Mouse (Mus musculus): ENCODE measurements around the gene Adamts9. TPM values are rescaled to one million over a fixed set of nuclear protein-coding genes. Genes with fewer than 3 reads are reported as not detected.

Adamts9 gene
- total and polyA plus RNA-seq, 3 experiments = 0.27 TPM; not detected in 2

DNA sequence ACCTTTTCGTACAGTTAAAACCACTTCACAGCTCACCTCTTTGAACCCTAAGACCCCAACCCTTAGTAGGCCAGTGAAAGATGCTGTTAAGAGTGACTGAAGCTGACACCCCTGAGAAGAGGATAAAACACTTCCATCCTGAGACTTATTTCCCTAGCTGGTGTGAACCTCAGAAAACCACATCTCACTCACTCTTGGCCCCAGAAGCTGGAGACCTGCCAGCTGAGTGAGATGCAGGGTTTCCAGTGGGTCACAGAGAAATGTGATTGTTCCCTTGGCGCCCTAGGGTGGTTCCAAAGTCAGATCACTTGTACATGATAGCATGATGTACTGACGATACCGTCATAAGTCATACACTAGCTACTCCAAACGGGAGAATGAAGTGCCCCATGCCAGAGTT is 60.8 kb downstream of the Adamts9 start:
- Histone ChIP-seq H3K9me3 (replicated peaks) (0 out of 2 replicates have a peak, but pooled peaks cover 10% of the 10 kb centered on the region), H3K27me3 (ENCODE audit: insufficient read depth, low read length) (no peaks in the 10 kb centered on the region), H3K4me1 (ENCODE audit: insufficient read depth, low read depth, low read length) (no peaks in the 10 kb centered on the region), H3K4me3 (ENCODE audit: low read depth, low read length) (no peak overlapping the region), H3K36me3 (replicated peaks) (no peaks in the 10 kb centered on the region)
- TF ChIP-seq GATA1 (IDR thresholded peaks at IDR 0.05; ENCODE audit: borderline replicate concordance, low read length) (no peak), CTCF (IDR thresholded peaks at IDR 0.05; ENCODE audit: low read depth, low read length) (no peak), TAL1 (conservative IDR thresholded peaks at IDR 0.05; ENCODE audit: low read depth, low read length) (no peak), POLR2AphosphoS5 (IDR thresholded peaks at IDR 0.05; ENCODE audit: insufficient replicate concordance, low read depth, low read length) (no peak), GATA2 (IDR thresholded peaks at IDR 0.05; ENCODE audit: borderline replicate concordance, low read depth, low read length) (no peak)
- DNase-seq (ENCODE audit: low spot score) = no peak
- ATAC-seq (ENCODE audit: extremely low read depth, insufficient number of reproducible peaks, low FRiP score, poor library complexity, severe bottlenecking) = no peak

DNA sequence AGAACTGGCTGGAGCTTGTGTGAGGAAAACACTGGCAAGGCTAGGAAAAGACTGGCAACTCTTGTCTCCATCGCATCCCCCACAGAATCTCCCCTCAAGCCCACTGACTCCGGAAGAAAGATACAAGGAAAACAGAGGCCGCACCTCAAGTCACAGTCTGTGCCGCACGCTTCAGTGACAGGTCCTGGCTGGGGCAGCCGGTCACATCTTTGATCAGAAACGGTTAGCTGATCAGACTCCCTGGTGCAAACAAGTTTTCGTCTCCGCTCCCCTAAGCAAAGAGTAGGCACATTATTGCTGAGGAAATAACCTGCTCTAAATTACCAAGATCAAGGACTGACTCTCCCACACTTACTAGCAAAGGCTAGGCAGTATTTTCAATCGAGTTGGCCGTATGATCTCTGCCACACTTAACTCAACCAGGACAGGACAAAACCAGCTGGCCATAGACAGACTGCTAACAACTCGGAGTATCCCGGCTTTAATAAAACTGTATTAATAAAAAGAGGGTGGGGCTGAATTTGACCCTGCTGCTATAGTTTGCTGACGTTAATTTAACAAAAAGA is 63.5 kb downstream of the Adamts9 start:
- TF ChIP-seq GATA1 (IDR thresholded peaks at IDR 0.05; ENCODE audit: borderline replicate concordance, low read length) (no peak), TAL1 (conservative IDR thresholded peaks at IDR 0.05; ENCODE audit: low read depth, low read length) (no peak), GATA2 (IDR thresholded peaks at IDR 0.05; ENCODE audit: borderline replicate concordance, low read depth, low read length) (no peak), POLR2AphosphoS5 (IDR thresholded peaks at IDR 0.05; ENCODE audit: insufficient replicate concordance, low read depth, low read length) (no peak), CTCF (IDR thresholded peaks at IDR 0.05; ENCODE audit: low read depth, low read length) (no peak)
- ATAC-seq (ENCODE audit: extremely low read depth, insufficient number of reproducible peaks, low FRiP score, poor library complexity, severe bottlenecking) (no peak), DNase-seq (ENCODE audit: low spot score) (no peak)
- peaks cover 18% of the 10 kb centered on the region; the same call in 1 of the 2 replicates for H3K9me3 ChIP-seq (replicated peaks)
- H3K4me1 ChIP-seq (ENCODE audit: insufficient read depth, low read depth, low read length) = no peaks in the 10 kb centered on the region
- H3K27me3 ChIP-seq (ENCODE audit: insufficient read depth, low read length) = no peaks in the 10 kb centered on the region
- no peak overlapping the region for H3K4me3 ChIP-seq (ENCODE audit: low read depth, low read length)
- no peaks in the 10 kb centered on the region for H3K36me3 ChIP-seq (replicated peaks)

DNA sequence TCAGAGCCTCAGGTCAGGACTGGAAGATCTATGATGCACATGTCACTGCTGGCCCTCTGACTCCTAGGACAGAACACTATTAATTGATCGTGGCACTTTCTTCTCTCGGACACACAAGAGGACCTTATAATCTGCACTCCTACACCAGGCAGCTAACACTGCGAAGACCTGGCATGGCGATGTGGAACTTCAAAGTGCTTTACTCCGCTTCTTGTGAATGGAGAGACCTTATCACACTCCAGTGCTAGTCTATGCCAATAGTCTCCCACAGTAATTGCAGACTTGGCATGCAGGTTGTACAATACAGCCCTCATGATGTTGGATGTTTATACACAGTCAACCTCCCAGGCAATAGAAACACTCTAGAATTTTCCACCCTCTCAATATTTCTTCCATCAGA is 64.5 kb downstream of the Adamts9 start:
- H3K4me3 ChIP-seq (ENCODE audit: low read depth, low read length) = no peak overlapping the region
- ATAC-seq (ENCODE audit: extremely low read depth, insufficient number of reproducible peaks, low FRiP score, poor library complexity, severe bottlenecking) (no peak), DNase-seq (ENCODE audit: low spot score) (no peak)
- no peaks in the 10 kb centered on the region for H3K36me3 ChIP-seq (replicated peaks)
- no peaks in the 10 kb centered on the region for H3K27me3 ChIP-seq (ENCODE audit: insufficient read depth, low read length)
- H3K9me3 ChIP-seq (replicated peaks) = peaks cover 18% of the 10 kb centered on the region; the same call in 1 of the 2 replicates
- no peaks in the 10 kb centered on the region for H3K4me1 ChIP-seq (ENCODE audit: insufficient read depth, low read depth, low read length)
- no peak for TF ChIP-seq GATA2 (IDR thresholded peaks at IDR 0.05; ENCODE audit: borderline replicate concordance, low read depth, low read length)
- no peak for TF ChIP-seq POLR2AphosphoS5 (IDR thresholded peaks at IDR 0.05; ENCODE audit: insufficient replicate concordance, low read depth, low read length)
- no peak for TF ChIP-seq GATA1 (IDR thresholded peaks at IDR 0.05; ENCODE audit: borderline replicate concordance, low read length)
- TF ChIP-seq TAL1 (conservative IDR thresholded peaks at IDR 0.05; ENCODE audit: low read depth, low read length) = no peak
- TF ChIP-seq CTCF (IDR thresholded peaks at IDR 0.05; ENCODE audit: low read depth, low read length) = no peak

DNA sequence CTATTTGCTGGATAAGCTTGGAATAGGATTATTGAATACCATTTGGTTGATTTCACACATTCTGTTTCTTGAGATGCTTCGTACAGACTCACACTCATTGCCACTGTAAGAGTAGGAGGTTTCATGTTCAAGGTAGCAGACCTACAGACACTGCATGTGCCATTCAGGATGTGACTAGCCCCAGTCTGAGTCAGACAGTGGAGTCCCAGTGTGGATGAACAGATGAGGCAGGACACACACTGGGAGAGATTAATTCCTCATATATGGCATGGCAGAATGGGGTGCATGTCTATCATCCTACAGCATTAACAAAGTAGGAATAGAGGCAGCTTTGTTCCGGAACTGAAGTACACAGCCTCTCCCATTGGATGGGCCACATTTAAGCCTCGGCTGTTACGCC is 66.1 kb downstream of the Adamts9 start:
- DNase-seq (ENCODE audit: low spot score) (no peak), ATAC-seq (ENCODE audit: extremely low read depth, insufficient number of reproducible peaks, low FRiP score, poor library complexity, severe bottlenecking) (no peak)
- no peaks in the 10 kb centered on the region for H3K27me3 ChIP-seq (ENCODE audit: insufficient read depth, low read length)
- no peak overlapping the region for H3K4me3 ChIP-seq (ENCODE audit: low read depth, low read length)
- TF ChIP-seq CTCF (IDR thresholded peaks at IDR 0.05; ENCODE audit: low read depth, low read length) (no peak), GATA1 (IDR thresholded peaks at IDR 0.05; ENCODE audit: borderline replicate concordance, low read length) (no peak), POLR2AphosphoS5 (IDR thresholded peaks at IDR 0.05; ENCODE audit: insufficient replicate concordance, low read depth, low read length) (no peak), TAL1 (conservative IDR thresholded peaks at IDR 0.05; ENCODE audit: low read depth, low read length) (no peak), GATA2 (IDR thresholded peaks at IDR 0.05; ENCODE audit: borderline replicate concordance, low read depth, low read length) (no peak)
- no peaks in the 10 kb centered on the region for H3K4me1 ChIP-seq (ENCODE audit: insufficient read depth, low read depth, low read length)
- peaks cover 18% of the 10 kb centered on the region for H3K9me3 ChIP-seq (replicated peaks)
- H3K36me3 ChIP-seq (replicated peaks) = no peaks in the 10 kb centered on the region

DNA sequence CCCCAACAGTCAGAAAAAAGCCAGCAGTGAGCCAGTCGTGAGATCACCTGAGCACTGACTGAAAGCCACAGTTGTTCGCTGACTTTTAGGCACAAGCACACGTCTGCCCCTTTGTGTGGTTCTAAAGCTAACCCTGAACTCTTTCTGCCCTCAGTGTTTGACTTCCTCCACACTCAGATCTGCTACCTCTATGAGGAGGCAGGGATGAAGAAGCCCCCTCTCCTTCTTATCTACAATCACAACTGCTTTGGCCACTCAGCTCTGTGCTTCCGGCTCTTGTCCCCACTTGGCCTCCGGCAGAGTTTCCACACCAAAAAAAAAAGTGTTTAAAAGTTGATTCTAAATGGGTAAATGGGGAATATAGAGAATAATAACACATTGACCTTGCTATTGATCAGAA is 67.2 kb downstream of the Adamts9 start:
- ATAC-seq (ENCODE audit: extremely low read depth, insufficient number of reproducible peaks, low FRiP score, poor library complexity, severe bottlenecking) = no peak
- Histone ChIP-seq H3K4me3 (ENCODE audit: low read depth, low read length) (no peak overlapping the region), H3K9me3 (replicated peaks) (peaks cover 18% of the 10 kb centered on the region), H3K4me1 (ENCODE audit: insufficient read depth, low read depth, low read length) (no peaks in the 10 kb centered on the region), H3K27me3 (ENCODE audit: insufficient read depth, low read length) (no peaks in the 10 kb centered on the region), H3K36me3 (replicated peaks) (no peaks in the 10 kb centered on the region)
- TF ChIP-seq GATA1 (IDR thresholded peaks at IDR 0.05; ENCODE audit: borderline replicate concordance, low read length) (no peak), CTCF (IDR thresholded peaks at IDR 0.05; ENCODE audit: low read depth, low read length) (no peak), POLR2AphosphoS5 (IDR thresholded peaks at IDR 0.05; ENCODE audit: insufficient replicate concordance, low read depth, low read length) (no peak), GATA2 (IDR thresholded peaks at IDR 0.05; ENCODE audit: borderline replicate concordance, low read depth, low read length) (no peak), TAL1 (conservative IDR thresholded peaks at IDR 0.05; ENCODE audit: low read depth, low read length) (no peak)
- DNase-seq (ENCODE audit: low spot score) = no peak

DNA sequence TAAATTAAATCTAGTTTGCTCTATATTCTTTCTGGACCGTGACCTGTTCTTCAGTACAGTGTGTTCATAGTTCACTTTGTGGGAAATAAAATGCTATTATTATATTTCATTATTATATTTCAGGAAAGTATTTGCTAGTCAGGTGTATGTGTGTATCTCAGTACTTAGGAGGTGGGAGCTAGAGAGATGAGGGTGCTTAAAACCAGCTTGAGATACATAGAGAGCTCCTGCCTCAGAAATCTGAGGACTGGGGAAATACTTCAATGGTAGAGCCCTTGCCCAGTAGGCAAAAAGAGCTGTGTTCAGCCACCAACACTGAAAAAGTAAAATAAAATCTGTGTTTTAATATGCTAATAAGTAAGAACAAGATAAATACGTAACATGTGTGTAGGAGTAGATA is 68.0 kb downstream of the Adamts9 start:
- no peak overlapping the region for H3K4me3 ChIP-seq (ENCODE audit: low read depth, low read length)

More for the DNA sequence above, 68.0 kb downstream of the Adamts9 start:
- Histone ChIP-seq H3K27me3 (ENCODE audit: insufficient read depth, low read length) (no peaks in the 10 kb centered on the region), H3K36me3 (replicated peaks) (no peaks in the 10 kb centered on the region), H3K9me3 (replicated peaks) (peaks cover 15% of the 10 kb centered on the region), H3K4me1 (ENCODE audit: insufficient read depth, low read depth, low read length) (no peaks in the 10 kb centered on the region)
- ATAC-seq (ENCODE audit: extremely low read depth, insufficient number of reproducible peaks, low FRiP score, poor library complexity, severe bottlenecking) (no peak), DNase-seq (ENCODE audit: low spot score) (no peak)
- TF ChIP-seq TAL1 (conservative IDR thresholded peaks at IDR 0.05; ENCODE audit: low read depth, low read length) (no peak), GATA2 (IDR thresholded peaks at IDR 0.05; ENCODE audit: borderline replicate concordance, low read depth, low read length) (no peak), GATA1 (IDR thresholded peaks at IDR 0.05; ENCODE audit: borderline replicate concordance, low read length) (no peak), POLR2AphosphoS5 (IDR thresholded peaks at IDR 0.05; ENCODE audit: insufficient replicate concordance, low read depth, low read length) (no peak), CTCF (IDR thresholded peaks at IDR 0.05; ENCODE audit: low read depth, low read length) (no peak)
